8 mouse cellular contexts compared by ENCODE assay signal in genomic region chr14:120278290-120279244, GRCm38 (mm10). TPM values are rescaled to one million over a fixed set of nuclear protein-coding genes. Genes with fewer than 3 reads are reported as not detected.
A peak's percentile ranks its signal among the peaks of the same experiment; 100 is the strongest.
DNase-seq lines count a peak whose midpoint lies in the region; ATAC-seq lines count a peak whose summit lies in the region.

No protein-coding gene starts in this region.

- 7% methylated on average over 21 of the region's 21 CpGs for WGBS in embryonic facial prominence, embryonic 15.5 days
- 48% methylated on average over 21 of the region's 21 CpGs for WGBS in hindbrain, embryonic 12.5 days
- 7% methylated on average over 21 of the region's 21 CpGs for WGBS in limb, embryonic 15.5 days
- WGBS in midbrain, embryonic 14.5 days, result 50% methylated on average over 21 of the region's 21 CpGs

- no peak for ATAC-seq in embryonic facial prominence, embryonic 15.5 days (ENCODE audit: insufficient number of reproducible peaks, low FRiP score, low TSS enrichment, low read depth)
- ATAC-seq in hindbrain, embryonic 12.5 days (ENCODE audit: low FRiP score), result no peak
- no peak for ATAC-seq in limb, embryonic 15.5 days (ENCODE audit: insufficient number of reproducible peaks, low FRiP score, low TSS enrichment, low read depth)
- no peak for ATAC-seq in midbrain, embryonic 14.5 days (ENCODE audit: low FRiP score, low TSS enrichment)

- peak overlapping the region; percentile 84 for H3K4me2 ChIP-seq in embryonic facial prominence, embryonic 15.5 days (replicated peaks)
- H3K4me2 ChIP-seq in hindbrain, embryonic 12.5 days (replicated peaks), result peak overlapping the region; percentile 69
- H3K4me2 ChIP-seq in limb, embryonic 15.5 days, result peak overlapping the region; percentile 83
- peak overlapping the region; percentile 67 for H3K4me2 ChIP-seq in midbrain, embryonic 14.5 days (ENCODE audit: low read length)

- no peaks in the 10 kb centered on the region for H3K9me3 ChIP-seq in embryonic facial prominence, embryonic 15.5 days (replicated peaks)
- H3K9me3 ChIP-seq in hindbrain, embryonic 12.5 days (replicated peaks), result no peaks in the 10 kb centered on the region
- no peaks in the 10 kb centered on the region for H3K9me3 ChIP-seq in limb, embryonic 15.5 days
- H3K9me3 ChIP-seq in midbrain, embryonic 14.5 days (ENCODE audit: control insufficient read depth, low read length), result no peaks in the 10 kb centered on the region

- peak overlapping the region; percentile 98 for H3K27ac ChIP-seq in embryonic facial prominence, embryonic 15.5 days (replicated peaks)
- H3K27ac ChIP-seq in hindbrain, embryonic 12.5 days, result peak overlapping the region; percentile 70; the same call in 1 of the 2 replicates
- peak overlapping the region; percentile 97 for H3K27ac ChIP-seq in limb, embryonic 15.5 days
- 0 out of 2 replicates have a peak overlapping the region, but pooled peaks have one; percentile 6 for H3K27ac ChIP-seq in midbrain, embryonic 14.5 days (replicated peaks; ENCODE audit: low read depth, low read length)

- no peaks in the 10 kb centered on the region for H3K27me3 ChIP-seq in embryonic facial prominence, embryonic 15.5 days
- H3K27me3 ChIP-seq in hindbrain, embryonic 12.5 days, result no peaks in the 10 kb centered on the region
- no peaks in the 10 kb centered on the region for H3K27me3 ChIP-seq in limb, embryonic 15.5 days
- H3K27me3 ChIP-seq in midbrain, embryonic 14.5 days (ENCODE audit: control insufficient read depth, insufficient read depth, low read length), result no peaks in the 10 kb centered on the region

- peaks cover 66% of the 10 kb centered on the region for H3K4me1 ChIP-seq in embryonic facial prominence, embryonic 15.5 days
- H3K4me1 ChIP-seq in hindbrain, embryonic 12.5 days, result peaks cover 54% of the 10 kb centered on the region
- peaks cover 57% of the 10 kb centered on the region for H3K4me1 ChIP-seq in limb, embryonic 15.5 days
- peaks cover 34% of the 10 kb centered on the region for H3K4me1 ChIP-seq in midbrain, embryonic 14.5 days (ENCODE audit: control insufficient read depth, insufficient read depth, low read length)

- DNase-seq in ovary, adult 18-20 months (ENCODE audit: low spot score), result peak; percentile 54
- no peak for DNase-seq in ovary, postnatal 14 days (ENCODE audit: low spot score)
- peak; percentile 82 for DNase-seq in NIH3T3 (ENCODE audit: low read depth)
- DNase-seq in midbrain, embryonic 14.5 days, result peak; percentile 78
- no peak for DNase-seq in cerebellum, adult 18-20 months

- H3K4me3 ChIP-seq in embryonic facial prominence, embryonic 15.5 days (replicated peaks), result peak overlapping the region; percentile 74
- H3K4me3 ChIP-seq in hindbrain, embryonic 12.5 days, result peak overlapping the region; percentile 59
- H3K4me3 ChIP-seq in limb, embryonic 15.5 days, result peak overlapping the region; percentile 69
- peak overlapping the region; percentile 10 for H3K4me3 ChIP-seq in midbrain, embryonic 14.5 days (replicated peaks; ENCODE audit: low read depth, low read length)

- peak overlapping the region; percentile 40 for H3K9ac ChIP-seq in embryonic facial prominence, embryonic 15.5 days
- H3K9ac ChIP-seq in hindbrain, embryonic 12.5 days, result peak overlapping the region; percentile 41; the same call in 1 of the 2 replicates
- H3K9ac ChIP-seq in limb, embryonic 15.5 days, result peak overlapping the region; percentile 40; the same call in 1 of the 2 replicates
- peak overlapping the region; percentile 7; the same call in 1 of the 2 replicates for H3K9ac ChIP-seq in midbrain, embryonic 14.5 days (replicated peaks; ENCODE audit: low read length)

- H3K36me3 ChIP-seq in embryonic facial prominence, embryonic 15.5 days, result no peaks in the 10 kb centered on the region
- no peaks in the 10 kb centered on the region for H3K36me3 ChIP-seq in hindbrain, embryonic 12.5 days
- H3K36me3 ChIP-seq in limb, embryonic 15.5 days, result 0 out of 2 replicates have a peak, but pooled peaks cover 5% of the 10 kb centered on the region
- H3K36me3 ChIP-seq in midbrain, embryonic 14.5 days (ENCODE audit: control insufficient read depth, insufficient read depth, low read length), result no peaks in the 10 kb centered on the region

RNA-seq across cellular contexts. Expression of gene Mbnl2, which starts 3.1 kb away (rescaled TPM):
- polyA plus RNA-seq in embryonic facial prominence, embryonic 15.5 days (2015; fragmentation: Nextera tagmentation; extraction: Ambion mirVana), result 167 and 173 TPM in 2 replicates
- polyA plus RNA-seq in hindbrain, embryonic 12.5 days (2016; fragmentation: Nextera tagmentation; extraction: Ambion mirVana), result 47.2 and 60.3 TPM in 2 replicates
- polyA plus RNA-seq in limb, embryonic 15.5 days (2015; fragmentation: Nextera tagmentation; extraction: Ambion mirVana), result 163 and 180 TPM in 2 replicates
- polyA plus RNA-seq in midbrain, embryonic 14.5 days (2014; fragmentation: Nextera tagmentation; extraction: Ambion mirVana), result 13.0 and 22.5 TPM in 2 replicates

Comparison
In these comparisons a context has a peak if more than half of its experiments do, and no peak if none do; other contexts are left out.
1. DNase-seq: peak in ovary, adult 18-20 months (single experiment), NIH3T3 (single experiment) and midbrain, embryonic 14.5 days (single experiment); none in ovary, postnatal 14 days (single experiment) and cerebellum, adult 18-20 months (0 of 2).
2. H3K27ac ChIP-seq: peak in every context shown above with its lines; median percentile 98 in embryonic facial prominence, embryonic 15.5 days; 97 in limb, embryonic 15.5 days; 70 in hindbrain, embryonic 12.5 days; 6 in midbrain, embryonic 14.5 days.
3. H3K4me3 ChIP-seq: peak in every context shown above with its lines; median percentile 74 in embryonic facial prominence, embryonic 15.5 days; 69 in limb, embryonic 15.5 days; 59 in hindbrain, embryonic 12.5 days; 10 in midbrain, embryonic 14.5 days.
4. Peak in every context shown above with its lines, with median percentiles within 50 percentile points of each other: H3K4me2 ChIP-seq and H3K9ac ChIP-seq.